Mouse (Mus musculus): Measurements from ENCODE around the gene Dmrt1. TPM values are rescaled to one million over a fixed set of nuclear protein-coding genes. Genes with fewer than 3 reads are reported as not detected.

The Dmrt1 gene
- polyA plus RNA-seq, 1 experiment: not detected

- Histone ChIP-seq H3K4me3 (replicated peaks; ENCODE audit: insufficient read depth, low read depth, low read length) (no peak overlapping the region), H3K27me3 (ENCODE audit: control insufficient read depth, insufficient read depth, low read length) (peaks cover 26% of the 10 kb centered on the region; the same call in 1 of the 2 replicates), H3K4me1 (ENCODE audit: control insufficient read depth, insufficient read depth, low read length) (no peaks in the 10 kb centered on the region), H3K27ac (ENCODE audit: insufficient read depth, low read length) (no peak overlapping the region)
- no peak for DNase-seq
- TF ChIP-seq CTCF (IDR thresholded peaks at IDR 0.05; ENCODE audit: borderline replicate concordance, insufficient read depth, low read depth, low read length) (no peak), POLR2A (IDR thresholded peaks at IDR 0.05; ENCODE audit: borderline replicate concordance, insufficient read depth, low read length) (no peak)
- 8% methylated on average over 13 of the region's 13 CpGs for WGBS
These were observed 108.3 kb downstream of the Dmrt1 start for GRCm38 (mm10) chr19:25613476-25614300.

GRCm38 (mm10) chr19:25615889-25616288 is 110.5 kb downstream of the Dmrt1 start:
- peaks cover 12% of the 10 kb centered on the region; the same call in 1 of the 2 replicates for H3K27me3 ChIP-seq (ENCODE audit: control insufficient read depth, insufficient read depth, low read length)
- 19% methylated on average over 6 of the region's 6 CpGs for WGBS
- H3K4me3 ChIP-seq (replicated peaks; ENCODE audit: insufficient read depth, low read depth, low read length): no peak overlapping the region
- no peak for DNase-seq
- no peak overlapping the region for H3K27ac ChIP-seq (ENCODE audit: insufficient read depth, low read length)
- TF ChIP-seq CTCF (IDR thresholded peaks at IDR 0.05; ENCODE audit: borderline replicate concordance, insufficient read depth, low read depth, low read length) (no peak), POLR2A (IDR thresholded peaks at IDR 0.05; ENCODE audit: borderline replicate concordance, insufficient read depth, low read length) (no peak)
- H3K4me1 ChIP-seq (ENCODE audit: control insufficient read depth, insufficient read depth, low read length): no peaks in the 10 kb centered on the region

- H3K4me3 ChIP-seq (replicated peaks; ENCODE audit: insufficient read depth, low read depth, low read length): no peak overlapping the region
These were observed 117.2 kb downstream of the Dmrt1 start for GRCm38 (mm10) chr19:25622291-25623251.

GRCm38 (mm10) chr19:25628490-25628889 is 123.1 kb downstream of the Dmrt1 start:
- TF ChIP-seq POLR2A (IDR thresholded peaks at IDR 0.05; ENCODE audit: borderline replicate concordance, insufficient read depth, low read length) (no peak), CTCF (IDR thresholded peaks at IDR 0.05; ENCODE audit: borderline replicate concordance, insufficient read depth, low read depth, low read length) (peak; percentile 84)
- WGBS: 13% methylated on average over 9 of the region's 9 CpGs

More at GRCm38 (mm10) chr19:25622291-25623251, 117.2 kb downstream of the Dmrt1 start:
- H3K27me3 ChIP-seq (ENCODE audit: control insufficient read depth, insufficient read depth, low read length): peaks cover 2% of the 10 kb centered on the region; the same call in 1 of the 2 replicates
- no peak overlapping the region for H3K27ac ChIP-seq (ENCODE audit: insufficient read depth, low read length)
- DNase-seq: peak; percentile 21 to 52
- WGBS: 26% methylated on average over 54 of the region's 54 CpGs
- H3K4me1 ChIP-seq (ENCODE audit: control insufficient read depth, insufficient read depth, low read length): no peaks in the 10 kb centered on the region
- peak; percentile 57 for TF ChIP-seq CTCF (IDR thresholded peaks at IDR 0.05; ENCODE audit: borderline replicate concordance, insufficient read depth, low read depth, low read length)
- TF ChIP-seq POLR2A (IDR thresholded peaks at IDR 0.05; ENCODE audit: borderline replicate concordance, insufficient read depth, low read length): no peak

GRCm38 (mm10) chr19:25635119-25635518 is 129.7 kb downstream of the Dmrt1 start:
- no peaks in the 10 kb centered on the region for H3K4me1 ChIP-seq (ENCODE audit: control insufficient read depth, insufficient read depth, low read length)
- 91% methylated on average over 5 of the region's 5 CpGs for WGBS
- DNase-seq: no peak
- TF ChIP-seq POLR2A (IDR thresholded peaks at IDR 0.05; ENCODE audit: borderline replicate concordance, insufficient read depth, low read length): no peak
- TF ChIP-seq CTCF (IDR thresholded peaks at IDR 0.05; ENCODE audit: borderline replicate concordance, insufficient read depth, low read depth, low read length): no peak
- no peaks in the 10 kb centered on the region for H3K27me3 ChIP-seq (ENCODE audit: control insufficient read depth, insufficient read depth, low read length)
- no peak overlapping the region for H3K27ac ChIP-seq (ENCODE audit: insufficient read depth, low read length)
- H3K4me3 ChIP-seq (replicated peaks; ENCODE audit: insufficient read depth, low read depth, low read length): no peak overlapping the region

More at GRCm38 (mm10) chr19:25628490-25628889, 123.1 kb downstream of the Dmrt1 start:
- no peaks in the 10 kb centered on the region for H3K4me1 ChIP-seq (ENCODE audit: control insufficient read depth, insufficient read depth, low read length)
- DNase-seq: peak; percentile 52 to 59
- H3K4me3 ChIP-seq (replicated peaks; ENCODE audit: insufficient read depth, low read depth, low read length): no peak overlapping the region
- H3K27ac ChIP-seq (ENCODE audit: insufficient read depth, low read length): no peak overlapping the region
- peaks cover 2% of the 10 kb centered on the region; the same call in 1 of the 2 replicates for H3K27me3 ChIP-seq (ENCODE audit: control insufficient read depth, insufficient read depth, low read length)

GRCm38 (mm10) chr19:25635622-25636244 is 130.3 kb downstream of the Dmrt1 start:
- TF ChIP-seq POLR2A (IDR thresholded peaks at IDR 0.05; ENCODE audit: borderline replicate concordance, insufficient read depth, low read length) (no peak), CTCF (IDR thresholded peaks at IDR 0.05; ENCODE audit: borderline replicate concordance, insufficient read depth, low read depth, low read length) (peak; percentile 84)
- no peak overlapping the region for H3K4me3 ChIP-seq (replicated peaks; ENCODE audit: insufficient read depth, low read depth, low read length)
- H3K27me3 ChIP-seq (ENCODE audit: control insufficient read depth, insufficient read depth, low read length): no peaks in the 10 kb centered on the region
- H3K27ac ChIP-seq (ENCODE audit: insufficient read depth, low read length): no peak overlapping the region
- WGBS: 12% methylated on average over 22 of the region's 22 CpGs
- no peaks in the 10 kb centered on the region for H3K4me1 ChIP-seq (ENCODE audit: control insufficient read depth, insufficient read depth, low read length)
- peak; percentile 34 to 44 for DNase-seq

GRCm38 (mm10) chr19:25638766-25639361 is 133.4 kb downstream of the Dmrt1 start:
- TF ChIP-seq POLR2A (IDR thresholded peaks at IDR 0.05; ENCODE audit: borderline replicate concordance, insufficient read depth, low read length): no peak
- no peak for TF ChIP-seq CTCF (IDR thresholded peaks at IDR 0.05; ENCODE audit: borderline replicate concordance, insufficient read depth, low read depth, low read length)
- Histone ChIP-seq H3K4me1 (ENCODE audit: control insufficient read depth, insufficient read depth, low read length) (no peaks in the 10 kb centered on the region), H3K4me3 (replicated peaks; ENCODE audit: insufficient read depth, low read depth, low read length) (no peak overlapping the region), H3K27ac (ENCODE audit: insufficient read depth, low read length) (no peak overlapping the region), H3K27me3 (ENCODE audit: control insufficient read depth, insufficient read depth, low read length) (no peaks in the 10 kb centered on the region)
- DNase-seq: no peak
- 73% methylated on average over 11 of the region's 11 CpGs for WGBS

All from cerebellum, adult 2 months (tissue).